Mouse (Mus musculus) cortical plate, adult 2 months (tissue): ENCODE results near the gene 4933430I17Rik.

Experiments used
- CTCF ChIP-seq: fragments of 200-500 bp; IDR thresholded peaks from 2 replicates; pipeline ENCODE4 v1.5.1; 2011; ENCODE audit warnings: mild to moderate bottlenecking, control low read depth, low read length; ENCODE audit not compliant: insufficient read depth; ENCODE audit errors: extremely low read depth
- POLR2A ChIP-seq: fragments of 200-500 bp; IDR thresholded peaks from 2 replicates; pipeline ENCODE4 v1.6.1; 2011; ENCODE audit warnings: mild to moderate bottlenecking, low read length, control low read depth; ENCODE audit not compliant: insufficient read depth; ENCODE audit errors: extremely low read depth

GRCm38 (mm10) chr4:62570029-62570428 is 44.9 kb downstream of the 4933430I17Rik start:
- TF ChIP-seq CTCF: no peak
- no peak for TF ChIP-seq POLR2A
